Mouse (Mus musculus) embryonic fibroblast, embryonic 13.5 days (primary cell): ENCODE measurements at regions not wholly inside any gene's neighbourhood (a gene's known extent, or its start where the extent isn't known, plus 50 kb on each side); places are given as distances from the start of the nearest gene placed in this dataset.

ENCODE experiments used
- CTCF ChIP-seq: IDR thresholded peaks from 2 replicates; pipeline ENCODE4 v1.5.1; 2011; ENCODE audit warnings: mild to moderate bottlenecking, control low read depth, low read length, moderate library complexity, borderline replicate concordance; ENCODE audit not compliant: insufficient read depth
- POLR2A ChIP-seq: IDR thresholded peaks from 2 replicates; pipeline ENCODE4 v1.6.1; 2011; ENCODE audit warnings: low read depth, mild to moderate bottlenecking, control low read depth, low read length, moderate library complexity

GRCm38 (mm10) chr6:148534364-148534763, 90.2 kb upstream of the Tmtc1 start:
- TF ChIP-seq CTCF, result no peak
- no peak for TF ChIP-seq POLR2A
